ENCODE assay signal across 9 mouse cellular contexts in genomic region chr11:120679909-120680308, GRCm38 (mm10). TPM values are rescaled to one million over a fixed set of nuclear protein-coding genes. Genes with fewer than 3 reads are reported as not detected.
A peak's percentile ranks its signal among the peaks of the same experiment; 100 is the strongest.
DNase-seq lines count a peak whose midpoint lies in the region; ATAC-seq and TF ChIP-seq lines count a peak whose summit lies in the region.
"Had no signal": no experiment of that assay in that cellular context is flagged by ENCODE, and none has a peak within 500 bp of the region (broad histone marks: within the 10 kb centered on the region; RNA-seq: fewer than 3 reads in every experiment).

No protein-coding gene starts in this region.

- no peaks in the 10 kb centered on the region for H3K9me3 ChIP-seq in intestine, embryonic 16.5 days (ENCODE audit: control insufficient read depth, low read length)
- no peaks in the 10 kb centered on the region for H3K9me3 ChIP-seq in intestine, embryonic 15.5 days
- no peaks in the 10 kb centered on the region for H3K9me3 ChIP-seq in G1E (replicated peaks)
- H3K9me3 ChIP-seq in forebrain, embryonic 14.5 days (replicated peaks; ENCODE audit: control insufficient read depth, low read length) = no peaks in the 10 kb centered on the region
- H3K9me3 ChIP-seq: hindbrain, embryonic 15.5 days had no signal

- no peak; the same call in 1 of the 2 replicates for TF ChIP-seq CTCF in G1E (IDR thresholded peaks at IDR 0.05; ENCODE audit: low read depth, low read length)
- peak; percentile 68 for TF ChIP-seq CTCF in kidney, adult 2 months (conservative IDR thresholded peaks at IDR 0.05; ENCODE audit: insufficient read depth, insufficient read length, low read depth, low read length)

- peaks cover 4% of the 10 kb centered on the region; the same call in 1 of the 2 replicates for H3K4me1 ChIP-seq in intestine, embryonic 16.5 days (ENCODE audit: control insufficient read depth, insufficient read depth, low read length)
- 0 out of 2 replicates have a peak, but pooled peaks cover 3% of the 10 kb centered on the region for H3K4me1 ChIP-seq in intestine, embryonic 15.5 days (replicated peaks)
- peaks cover 13% of the 10 kb centered on the region; the same call in 1 of the 2 replicates for H3K4me1 ChIP-seq in G1E (ENCODE audit: insufficient read depth, low read depth, low read length)
- H3K4me1 ChIP-seq in kidney, adult 2 months (ENCODE audit: control insufficient read depth, insufficient read depth, low read length) = peaks cover 13% of the 10 kb centered on the region
- no peaks in the 10 kb centered on the region for H3K4me1 ChIP-seq in forebrain, embryonic 14.5 days (ENCODE audit: control insufficient read depth, insufficient read depth, low read length)

- TF ChIP-seq POLR2A in kidney, adult 2 months (IDR thresholded peaks at IDR 0.05; ENCODE audit: low read depth, low read length) = no peak

- peak; percentile 49 for ATAC-seq in intestine, embryonic 16.5 days
- no peak; the same call in 1 of the 2 replicates for ATAC-seq in intestine, embryonic 15.5 days
- ATAC-seq in G1E (ENCODE audit: extremely low read depth, insufficient number of reproducible peaks, low FRiP score, poor library complexity, severe bottlenecking) = no peak
- ATAC-seq in megakaryocyte-erythroid progenitor cell, adult 5-6 weeks (replicated peaks; ENCODE audit: low FRiP score, low TSS enrichment, poor library complexity, severe bottlenecking) = peak; percentile 80
- no peak for ATAC-seq in forebrain, embryonic 14.5 days

- no peaks in the 10 kb centered on the region for H3K27me3 ChIP-seq in intestine, embryonic 16.5 days (replicated peaks; ENCODE audit: control insufficient read depth, insufficient read depth, low read length)
- no peaks in the 10 kb centered on the region for H3K27me3 ChIP-seq in intestine, embryonic 15.5 days (replicated peaks)
- no peaks in the 10 kb centered on the region for H3K27me3 ChIP-seq in G1E (ENCODE audit: insufficient read depth, low read length)
- H3K27me3 ChIP-seq in kidney, adult 2 months (replicated peaks; ENCODE audit: control insufficient read depth, insufficient read depth, low read length) = no peaks in the 10 kb centered on the region
- no peaks in the 10 kb centered on the region for H3K27me3 ChIP-seq in forebrain, embryonic 14.5 days (replicated peaks; ENCODE audit: control insufficient read depth, insufficient read depth, low read length)
- H3K27me3 ChIP-seq: hindbrain, embryonic 15.5 days had no signal

- H3K9ac ChIP-seq in intestine, embryonic 16.5 days (ENCODE audit: low read depth, low read length) = no peak overlapping the region
- no peak overlapping the region for H3K9ac ChIP-seq in intestine, embryonic 15.5 days
- H3K9ac ChIP-seq in forebrain, embryonic 14.5 days (ENCODE audit: low read length) = no peak overlapping the region
- H3K9ac ChIP-seq: hindbrain, embryonic 15.5 days had no signal

- no peak overlapping the region for H3K27ac ChIP-seq in intestine, embryonic 16.5 days (ENCODE audit: low read length)
- no peak overlapping the region for H3K27ac ChIP-seq in intestine, embryonic 15.5 days
- H3K27ac ChIP-seq in kidney, adult 2 months (ENCODE audit: insufficient read depth, low read depth, low read length) = peak overlapping the region; percentile 86
- no peak overlapping the region for H3K27ac ChIP-seq in forebrain, embryonic 14.5 days (ENCODE audit: low read depth, low read length)
- H3K27ac ChIP-seq: hindbrain, embryonic 15.5 days had no signal

- WGBS in intestine, embryonic 16.5 days = 80% methylated on average over 3 of the region's 3 CpGs
- WGBS in intestine, embryonic 15.5 days = 78% methylated on average over 3 of the region's 3 CpGs
- WGBS in kidney, adult 2 months = 34% methylated on average over 3 of the region's 3 CpGs
- WGBS in forebrain, embryonic 14.5 days = 73% methylated on average over 3 of the region's 3 CpGs

- no peak overlapping the region for H3K4me2 ChIP-seq in intestine, embryonic 16.5 days (ENCODE audit: low read depth, low read length)
- no peak overlapping the region for H3K4me2 ChIP-seq in intestine, embryonic 15.5 days (replicated peaks)
- H3K4me2 ChIP-seq in forebrain, embryonic 14.5 days (ENCODE audit: low read length) = no peak overlapping the region
- H3K4me2 ChIP-seq: hindbrain, embryonic 15.5 days had no signal

- H3K4me3 ChIP-seq in intestine, embryonic 16.5 days (ENCODE audit: low read length) = no peak overlapping the region
- no peak overlapping the region for H3K4me3 ChIP-seq in intestine, embryonic 15.5 days (replicated peaks)
- no peak overlapping the region for H3K4me3 ChIP-seq in G1E (ENCODE audit: low read depth, low read length)
- no peak overlapping the region for H3K4me3 ChIP-seq in kidney, adult 2 months (ENCODE audit: insufficient read depth, low read depth, low read length)
- H3K4me3 ChIP-seq in forebrain, embryonic 14.5 days (ENCODE audit: low read depth, low read length) = no peak overlapping the region
- H3K4me3 ChIP-seq: hindbrain, embryonic 15.5 days had no signal

- peak; percentile 19 for DNase-seq in G1E (ENCODE audit: low spot score)
- peak; percentile 92 for DNase-seq in kidney, adult 2 months
- no peak for DNase-seq in layer of hippocampus, postnatal 36 days
- no peak for DNase-seq in forebrain, embryonic 14.5 days (ENCODE audit: low spot score)
- DNase-seq in right cerebral cortex, adult 18-20 months = no peak

- H3K36me3 ChIP-seq in intestine, embryonic 16.5 days (ENCODE audit: control insufficient read depth, insufficient read depth, low read length) = 0 out of 2 replicates have a peak, but pooled peaks cover 4% of the 10 kb centered on the region
- H3K36me3 ChIP-seq in intestine, embryonic 15.5 days = peaks cover 13% of the 10 kb centered on the region; the same call in 1 of the 2 replicates
- peaks cover 93% of the 10 kb centered on the region for H3K36me3 ChIP-seq in G1E (replicated peaks)
- peaks cover 2% of the 10 kb centered on the region; the same call in 1 of the 2 replicates for H3K36me3 ChIP-seq in kidney, adult 2 months (ENCODE audit: control insufficient read depth, insufficient read depth, low read length)
- peaks cover 64% of the 10 kb centered on the region for H3K36me3 ChIP-seq in forebrain, embryonic 14.5 days (ENCODE audit: control insufficient read depth, insufficient read depth, low read length)

RNA-seq across cellular contexts. Expression of gene Aspscr1, which starts 7.1 kb away (rescaled TPM):
- polyA plus RNA-seq in intestine, embryonic 16.5 days (2015; fragmentation: Nextera tagmentation; extraction: Ambion mirVana) = 108 and 111 TPM in 2 replicates
- 96.0 and 103 TPM in 2 replicates for polyA plus RNA-seq in intestine, embryonic 15.5 days (2015; fragmentation: Nextera tagmentation; extraction: Ambion mirVana)
- total RNA-seq in G1E (2014; fragmentation: Nextera tagmentation) (57.0 and 79.7 TPM in 2 replicates), G1E (2017) (39.2 and 43.2 TPM in 2 replicates)
- polyA plus RNA-seq in G1E (2012) = 248 and 301 TPM in 2 replicates
- 105 and 106 TPM in 2 replicates for polyA plus RNA-seq in kidney, adult 2 months (2012; rRNA removed)
- total RNA-seq in megakaryocyte-erythroid progenitor cell, adult 5-6 weeks (2014; fragmentation: Nextera tagmentation) = 79.5 and 108 TPM in 2 replicates
- 15.5 and 52.7 TPM in 2 replicates for total RNA-seq in megakaryocyte-erythroid progenitor cell, adult 5-6 weeks (2017)
- total RNA-seq in layer of hippocampus, postnatal 36 days (2021) = 10 to 100 TPM; 45.6 to 47.6 TPM
- polyA plus RNA-seq in forebrain, embryonic 14.5 days (2014; fragmentation: Nextera tagmentation; extraction: Ambion mirVana) = 129 TPM in 2 replicates

RNA-seq across cellular contexts. Expression of gene Notum, which starts 18.9 kb away (rescaled TPM):
- polyA plus RNA-seq in intestine, embryonic 16.5 days (2015; fragmentation: Nextera tagmentation; extraction: Ambion mirVana) = 0.54 and 1.0 TPM in 2 replicates
- 1.6 and 3.0 TPM in 2 replicates for polyA plus RNA-seq in intestine, embryonic 15.5 days (2015; fragmentation: Nextera tagmentation; extraction: Ambion mirVana)
- total RNA-seq in G1E (2014; fragmentation: Nextera tagmentation) (not detected in 2 replicates), G1E (2017) (0.16 TPM in 1 of 2 replicates, not detected in the other)
- polyA plus RNA-seq in G1E (2012) = not detected in 2 replicates
- 25.5 and 26.1 TPM in 2 replicates for polyA plus RNA-seq in kidney, adult 2 months (2012; rRNA removed)
- not detected in 2 replicates for total RNA-seq in megakaryocyte-erythroid progenitor cell, adult 5-6 weeks (2014; fragmentation: Nextera tagmentation)
- total RNA-seq in megakaryocyte-erythroid progenitor cell, adult 5-6 weeks (2017) = not detected in 2 replicates
- total RNA-seq in layer of hippocampus, postnatal 36 days (2021) = 1 to 10 TPM; 3.6 to 3.7 TPM
- 0.36 and 0.61 TPM in 2 replicates for polyA plus RNA-seq in forebrain, embryonic 14.5 days (2014; fragmentation: Nextera tagmentation; extraction: Ambion mirVana)

RNA-seq across cellular contexts. Expression of gene Myadml2, which starts 32.0 kb away (rescaled TPM):
- 0.26 TPM in 1 of 2 replicates, not detected in the other for polyA plus RNA-seq in intestine, embryonic 16.5 days (2015; fragmentation: Nextera tagmentation; extraction: Ambion mirVana)
- polyA plus RNA-seq in intestine, embryonic 15.5 days (2015; fragmentation: Nextera tagmentation; extraction: Ambion mirVana) = not detected in 2 replicates
- total RNA-seq in G1E (2014; fragmentation: Nextera tagmentation) (not detected in 2 replicates), G1E (2017) (not detected in 2 replicates)
- not detected in 2 replicates for polyA plus RNA-seq in G1E (2012)
- 0.27 and 1.0 TPM in 2 replicates for polyA plus RNA-seq in kidney, adult 2 months (2012; rRNA removed)
- total RNA-seq in megakaryocyte-erythroid progenitor cell, adult 5-6 weeks (2014; fragmentation: Nextera tagmentation) = 6.3 TPM in 1 of 2 replicates, not detected in the other
- total RNA-seq in megakaryocyte-erythroid progenitor cell, adult 5-6 weeks (2017) = not detected in 2 replicates
- 1 to 10 TPM; 4.2 to 4.4 TPM for total RNA-seq in layer of hippocampus, postnatal 36 days (2021)
- 0.38 and 0.48 TPM in 2 replicates for polyA plus RNA-seq in forebrain, embryonic 14.5 days (2014; fragmentation: Nextera tagmentation; extraction: Ambion mirVana)

RNA-seq across cellular contexts. Expression of gene Cenpx, which starts 33.6 kb away (rescaled TPM):
- polyA plus RNA-seq in intestine, embryonic 16.5 days (2015; fragmentation: Nextera tagmentation; extraction: Ambion mirVana) = 159 and 174 TPM in 2 replicates
- 163 and 170 TPM in 2 replicates for polyA plus RNA-seq in intestine, embryonic 15.5 days (2015; fragmentation: Nextera tagmentation; extraction: Ambion mirVana)
- total RNA-seq in G1E (2014; fragmentation: Nextera tagmentation) (250 and 284 TPM in 2 replicates), G1E (2017) (67.2 and 81.2 TPM in 2 replicates)
- 60.9 and 158 TPM in 2 replicates for polyA plus RNA-seq in G1E (2012)
- 157 and 166 TPM in 2 replicates for polyA plus RNA-seq in kidney, adult 2 months (2012; rRNA removed)
- total RNA-seq in megakaryocyte-erythroid progenitor cell, adult 5-6 weeks (2014; fragmentation: Nextera tagmentation) = 132 and 157 TPM in 2 replicates
- total RNA-seq in megakaryocyte-erythroid progenitor cell, adult 5-6 weeks (2017) = 95.0 and 99.4 TPM in 2 replicates
- total RNA-seq in layer of hippocampus, postnatal 36 days (2021) = 10 to 100 TPM; 15.5 to 15.7 TPM
- polyA plus RNA-seq in forebrain, embryonic 14.5 days (2014; fragmentation: Nextera tagmentation; extraction: Ambion mirVana) = 108 and 140 TPM in 2 replicates

RNA-seq across cellular contexts. Expression of gene Lrrc45, which starts 33.8 kb away (rescaled TPM):
- polyA plus RNA-seq in intestine, embryonic 16.5 days (2015; fragmentation: Nextera tagmentation; extraction: Ambion mirVana) = 43.0 and 44.4 TPM in 2 replicates
- 42.0 and 45.4 TPM in 2 replicates for polyA plus RNA-seq in intestine, embryonic 15.5 days (2015; fragmentation: Nextera tagmentation; extraction: Ambion mirVana)
- 6.4 and 12.1 TPM in 2 replicates for total RNA-seq in G1E (2014; fragmentation: Nextera tagmentation)
- total RNA-seq in G1E (2017) = 20.0 and 22.2 TPM in 2 replicates
- polyA plus RNA-seq in G1E (2012) = 23.3 and 25.4 TPM in 2 replicates
- 17.5 and 19.5 TPM in 2 replicates for polyA plus RNA-seq in kidney, adult 2 months (2012; rRNA removed)
- 25.3 and 34.4 TPM in 2 replicates for total RNA-seq in megakaryocyte-erythroid progenitor cell, adult 5-6 weeks (2014; fragmentation: Nextera tagmentation)
- 37.0 and 38.1 TPM in 2 replicates for total RNA-seq in megakaryocyte-erythroid progenitor cell, adult 5-6 weeks (2017)
- total RNA-seq in layer of hippocampus, postnatal 36 days (2021) = 10 to 100 TPM; 56.6 to 69.3 TPM
- polyA plus RNA-seq in forebrain, embryonic 14.5 days (2014; fragmentation: Nextera tagmentation; extraction: Ambion mirVana) = 39.0 and 59.5 TPM in 2 replicates

Comparison
In these comparisons a context has a peak if more than half of its experiments do, and no peak if none do; other contexts are left out.
1. ATAC-seq: peak in intestine, embryonic 16.5 days (single experiment) and megakaryocyte-erythroid progenitor cell, adult 5-6 weeks (single experiment); none in intestine, embryonic 15.5 days (single experiment), G1E (single experiment) and forebrain, embryonic 14.5 days (single experiment).
2. DNase-seq: peak in G1E (single experiment) and kidney, adult 2 months (single experiment); none in layer of hippocampus, postnatal 36 days (0 of 2), forebrain, embryonic 14.5 days (single experiment) and right cerebral cortex, adult 18-20 months (single experiment).